Mouse (Mus musculus) gastrocnemius, postnatal 4 days (tissue): ENCODE measurements around the gene Thbs2. TPM values are rescaled to one million over a fixed set of nuclear protein-coding genes. Genes with fewer than 3 reads are reported as not detected.

Experiments
- DNase-seq, 2 experiments: peaks; one replicate each; pipeline ENCODE4 v3.0.0; 2021 to 2022; ENCODE audit warnings: low spot score in 2 of 2, mixed read lengths in 2 of 2
- long read RNA-seq, 2 experiments: library from polyadenylated mRNA; stranded (forward); transcript quantifications; one replicate each; pipeline ENCODE4 v2.0.0; 2021
- total RNA-seq, 2 experiments: library from RNA; stranded (reverse); gene quantifications; 2 replicates each; pipeline ENCODE4 v1.2.3; 2021

Gene Thbs2
- total RNA-seq, result 100 to 1,000 TPM; 134 to 155 TPM
- long read RNA-seq, experiment 1, full-length matches to known transcripts, result 89 of 136 reads
- long read RNA-seq, experiment 1, partial matches to known transcripts, result 36 of 136 reads
- long read RNA-seq, experiment 1, other reads (novel, unspliced or antisense), result 11 of 136 reads
- long read RNA-seq, experiment 2, full-length matches to known transcripts, result 129 of 193 reads
- long read RNA-seq, experiment 2, partial matches to known transcripts, result 47 of 193 reads
- long read RNA-seq, experiment 2, other reads (novel, unspliced or antisense), result 17 of 193 reads

- peak; percentile 65 to 84 for DNase-seq
These were observed at the start of gene Thbs2 for GRCm38 (mm10) chr17:14693994-14694374. Thbs2 (minus strand) TSS chr17:14694235.

- no peak for DNase-seq
These were observed 41.5 kb upstream of the Thbs2 start for GRCm38 (mm10) chr17:14735493-14736004.

- DNase-seq, result no peak
These were observed 40.3 kb upstream of the Thbs2 start for GRCm38 (mm10) chr17:14734380-14734779.

- no peak for DNase-seq
These were observed 39.9 kb upstream of the Thbs2 start for GRCm38 (mm10) chr17:14733941-14734340.

GRCm38 (mm10) chr17:14733027-14733426, 39.0 kb upstream of the Thbs2 start:
- no peak for DNase-seq

- no peak for DNase-seq
These were observed 36.6 kb upstream of the Thbs2 start for GRCm38 (mm10) chr17:14730629-14731028.

- DNase-seq, result no peak
These were observed 33.4 kb upstream of the Thbs2 start for GRCm38 (mm10) chr17:14727481-14727880.

GRCm38 (mm10) chr17:14724786-14725185, 30.8 kb upstream of the Thbs2 start:
- DNase-seq, result no peak

GRCm38 (mm10) chr17:14721325-14721724, 27.3 kb upstream of the Thbs2 start:
- DNase-seq, result no peak

- DNase-seq, result no peak
These were observed 26.9 kb upstream of the Thbs2 start for GRCm38 (mm10) chr17:14720912-14721311.

- DNase-seq, result peak in 1 of 2 experiments; percentile 60
These were observed 26.2 kb upstream of the Thbs2 start for GRCm38 (mm10) chr17:14720227-14720626.

- no peak for DNase-seq
These were observed 24.8 kb upstream of the Thbs2 start for GRCm38 (mm10) chr17:14718801-14719200.

GRCm38 (mm10) chr17:14714782-14715181, 20.7 kb upstream of the Thbs2 start:
- DNase-seq, result no peak

GRCm38 (mm10) chr17:14714374-14714773, 20.3 kb upstream of the Thbs2 start:
- DNase-seq, result no peak

GRCm38 (mm10) chr17:14711784-14712183, 17.7 kb upstream of the Thbs2 start:
- no peak for DNase-seq

GRCm38 (mm10) chr17:14711032-14711431, 17.0 kb upstream of the Thbs2 start:
- DNase-seq, result no peak

GRCm38 (mm10) chr17:14706066-14706465, 12.0 kb upstream of the Thbs2 start:
- DNase-seq, result no peak

- no peak for DNase-seq
These were observed 11.4 kb upstream of the Thbs2 start for GRCm38 (mm10) chr17:14705466-14705865.

GRCm38 (mm10) chr17:14703771-14704170, 9.7 kb upstream of the Thbs2 start:
- DNase-seq, result no peak

- no peak for DNase-seq
These were observed 9.2 kb upstream of the Thbs2 start for GRCm38 (mm10) chr17:14703268-14703667.

GRCm38 (mm10) chr17:14702701-14703100, 8.7 kb upstream of the Thbs2 start:
- DNase-seq, result no peak

- DNase-seq, result no peak
These were observed 7.9 kb upstream of the Thbs2 start for GRCm38 (mm10) chr17:14701891-14702290.

GRCm38 (mm10) chr17:14700204-14700603, 6.2 kb upstream of the Thbs2 start:
- no peak for DNase-seq
